9 mouse cellular contexts compared by ENCODE assay signal in genomic region chr7:121391984-121392739, GRCm38 (mm10). TPM values are rescaled to one million over a fixed set of nuclear protein-coding genes. Genes with fewer than 3 reads are reported as not detected.
DNase-seq lines count a peak whose midpoint lies in the region; ATAC-seq and TF ChIP-seq lines count a peak whose summit lies in the region.
"Had no signal": no experiment of that assay in that cellular context is flagged by ENCODE, and none has a peak within 500 bp of the region (broad histone marks: within the 10 kb centered on the region; RNA-seq: fewer than 3 reads in every experiment).

No protein-coding gene starts in this region.

- H3K4me2 ChIP-seq in intestine, embryonic 15.5 days (replicated peaks) = peak overlapping the region; percentile 52
- H3K4me2 ChIP-seq in midbrain, embryonic 12.5 days (replicated peaks) = peak overlapping the region; percentile 56

- H3K4me3 ChIP-seq in testis, adult 2 months (ENCODE audit: control insufficient read depth, low read depth, low read length) = peak overlapping the region; percentile 30
- H3K4me3 ChIP-seq in intestine, embryonic 15.5 days (replicated peaks) = peak overlapping the region; percentile 21
- peak overlapping the region; percentile 44 for H3K4me3 ChIP-seq in midbrain, embryonic 12.5 days

- H3K27ac ChIP-seq in testis, adult 2 months (ENCODE audit: control insufficient read depth, insufficient read depth, low read depth, low read length) = no peak overlapping the region
- H3K27ac ChIP-seq in intestine, embryonic 15.5 days = no peak overlapping the region
- H3K27ac ChIP-seq in midbrain, embryonic 12.5 days (replicated peaks) = no peak overlapping the region

- no peaks in the 10 kb centered on the region for H3K36me3 ChIP-seq in testis, adult 2 months (ENCODE audit: control insufficient read depth, insufficient read depth, low read length)
- no peaks in the 10 kb centered on the region for H3K36me3 ChIP-seq in intestine, embryonic 15.5 days
- no peaks in the 10 kb centered on the region for H3K36me3 ChIP-seq in midbrain, embryonic 12.5 days

- no peak overlapping the region for H3K9ac ChIP-seq in intestine, embryonic 15.5 days
- peak overlapping the region; percentile 37; the same call in 1 of the 2 replicates for H3K9ac ChIP-seq in midbrain, embryonic 12.5 days (replicated peaks)

- H3K9me3 ChIP-seq in intestine, embryonic 15.5 days = no peaks in the 10 kb centered on the region
- H3K9me3 ChIP-seq in midbrain, embryonic 12.5 days = no peaks in the 10 kb centered on the region

- peak; percentile 20 to 46 for DNase-seq in adrenal gland, adult (ENCODE audit: inconsistent age in 2 of 2, low spot score in 1 of 2)
- DNase-seq in adrenal gland, postnatal 4 days (ENCODE audit: low spot score in 2 of 2) = no peak
- DNase-seq in testis, postnatal 14 days (ENCODE audit: low spot score) = no peak
- no peak for DNase-seq in ovary, adult 18-20 months (ENCODE audit: low spot score)
- no peak for DNase-seq in lung, postnatal 10 days

- WGBS in intestine, embryonic 15.5 days = 2% methylated on average over 72 of the region's 72 CpGs
- WGBS in midbrain, embryonic 12.5 days = 1% methylated on average over 66 of the region's 72 CpGs

- peaks cover 18% of the 10 kb centered on the region for H3K4me1 ChIP-seq in testis, adult 2 months (ENCODE audit: control insufficient read depth, insufficient read depth, low read length)
- H3K4me1 ChIP-seq in intestine, embryonic 15.5 days (replicated peaks) = peaks cover 8% of the 10 kb centered on the region; the same call in 1 of the 2 replicates
- peaks cover 14% of the 10 kb centered on the region for H3K4me1 ChIP-seq in midbrain, embryonic 12.5 days

- H3K27me3 ChIP-seq in testis, adult 2 months (ENCODE audit: control insufficient read depth, insufficient read depth, low read length) = no peaks in the 10 kb centered on the region
- H3K27me3 ChIP-seq in intestine, embryonic 15.5 days (replicated peaks) = peaks cover 41% of the 10 kb centered on the region
- H3K27me3 ChIP-seq in midbrain, embryonic 12.5 days = peaks cover 48% of the 10 kb centered on the region

- no peak for TF ChIP-seq CTCF in testis, adult 2 months (IDR thresholded peaks at IDR 0.05; ENCODE audit: control insufficient read depth, insufficient read depth, insufficient replicate concordance, low read depth, low read length)

- peak; percentile 34; the same call in 1 of the 2 replicates for ATAC-seq in intestine, embryonic 15.5 days
- peak; percentile 12 for ATAC-seq in midbrain, embryonic 12.5 days (ENCODE audit: low FRiP score, low read depth)

- no peak for TF ChIP-seq POLR2A in testis, adult 2 months (IDR thresholded peaks at IDR 0.05; ENCODE audit: control insufficient read depth, low read depth, low read length)

RNA-seq across cellular contexts. Expression of gene Hs3st2, which starts 0.5 kb away (rescaled TPM):
- 1 to 10 TPM in 1 of 2 experiments, under 1 TPM in 1; 0.78 to 1.2 TPM for total RNA-seq in adrenal gland, postnatal 4 days (2021)
- polyA plus RNA-seq in testis, adult 2 months (2012; rRNA removed) = 0.04 and 0.05 TPM in 2 replicates
- polyA plus RNA-seq in intestine, embryonic 15.5 days (2015; fragmentation: Nextera tagmentation; extraction: Ambion mirVana) = 0.58 and 0.63 TPM in 2 replicates
- polyA plus RNA-seq in midbrain, embryonic 12.5 days (2016; fragmentation: Nextera tagmentation; extraction: Ambion mirVana) = 2.2 and 2.9 TPM in 2 replicates
- total RNA-seq: common myeloid progenitor, adult 5-6 weeks had no signal

Comparison
In these comparisons a context has a peak if more than half of its experiments do, and no peak if none do; other contexts are left out.
1. DNase-seq: peak in adrenal gland, adult (2 of 2); none in adrenal gland, postnatal 4 days (0 of 2), testis, postnatal 14 days (single experiment), ovary, adult 18-20 months (single experiment) and lung, postnatal 10 days (single experiment).
2. Peak in every context shown above with its lines, with median percentiles within 50 percentile points of each other: H3K4me3 ChIP-seq.